Comparison of ENCODE assay signal across 21 mouse cellular contexts in genomic region chr16:14437446-14437982, GRCm38 (mm10).
"Had no signal": no experiment of that assay in that cellular context is flagged by ENCODE, and none has a peak within 500 bp of the region (broad histone marks: within the 10 kb centered on the region; RNA-seq: fewer than 3 reads in every experiment).

No protein-coding gene starts in this region.

- H3K4me2 ChIP-seq: heart, embryonic 11.5 days; hindbrain, embryonic 13.5 days; hindbrain, embryonic 15.5 days; intestine, embryonic 15.5 days; kidney, embryonic 15.5 days; limb, embryonic 13.5 days; limb, embryonic 15.5 days; liver, embryonic 12.5 days had no signal

- ATAC-seq: forebrain, postnatal 0 days; hindbrain, postnatal 0 days; intestine, embryonic 15.5 days; liver, embryonic 12.5 days had no signal

- H3K4me1 ChIP-seq: hindbrain, embryonic 13.5 days; hindbrain, embryonic 15.5 days; intestine, embryonic 15.5 days; kidney, embryonic 15.5 days; limb, embryonic 13.5 days; limb, embryonic 15.5 days; liver, embryonic 12.5 days had no signal

- H3K4me3 ChIP-seq: hindbrain, embryonic 13.5 days; hindbrain, embryonic 15.5 days; intestine, embryonic 15.5 days; kidney, embryonic 15.5 days; limb, embryonic 13.5 days; limb, embryonic 15.5 days; liver, embryonic 12.5 days had no signal

- H3K9me3 ChIP-seq: hindbrain, embryonic 13.5 days; hindbrain, embryonic 15.5 days; intestine, embryonic 15.5 days; kidney, embryonic 15.5 days; limb, embryonic 13.5 days; limb, embryonic 15.5 days; liver, embryonic 12.5 days had no signal

- H3K27ac ChIP-seq: hindbrain, embryonic 13.5 days; hindbrain, embryonic 15.5 days; hindbrain, postnatal 0 days; intestine, embryonic 15.5 days; kidney, embryonic 15.5 days; kidney, postnatal 0 days; limb, embryonic 13.5 days; limb, embryonic 15.5 days; liver, embryonic 12.5 days had no signal

- DNase-seq: forebrain, postnatal 0 days; gastrocnemius, postnatal 14 days; gastrocnemius, postnatal 36 days; heart, adult 18-20 months; heart, postnatal 10 days; heart, postnatal 36 days; kidney, adult 11 months; kidney, postnatal 14 days; layer of hippocampus, adult 9-11 months; layer of hippocampus, postnatal 36 days; left cerebral cortex, postnatal 4 days had no signal

- H3K9ac ChIP-seq: forebrain, postnatal 0 days; hindbrain, embryonic 13.5 days; hindbrain, embryonic 15.5 days; intestine, embryonic 15.5 days; kidney, embryonic 15.5 days; limb, embryonic 13.5 days; limb, embryonic 15.5 days; liver, embryonic 12.5 days had no signal

- H3K36me3 ChIP-seq: hindbrain, embryonic 15.5 days had no signal

- H3K27me3 ChIP-seq: hindbrain, embryonic 13.5 days; hindbrain, embryonic 15.5 days; intestine, embryonic 15.5 days; kidney, embryonic 15.5 days; limb, embryonic 13.5 days; limb, embryonic 15.5 days; liver, embryonic 12.5 days had no signal
